Mouse (Mus musculus) erythroblast, embryonic 14.5 days (primary cell): ENCODE data around the gene Fam168a. TPM values are rescaled to one million over a fixed set of nuclear protein-coding genes. Genes with fewer than 3 reads are reported as not detected.

Source experiments
- H3K27me3 ChIP-seq: 2 replicates; pipeline ENCODE4 v1.6.1; 2012; ENCODE audit warnings: inconsistent platforms; ENCODE audit not compliant: control insufficient read depth
- H3K36me3 ChIP-seq: 2 replicates; pipeline ENCODE4 v1.6.1; 2012; ENCODE audit warnings: mild to moderate bottlenecking, inconsistent platforms; ENCODE audit not compliant: control insufficient read depth
- H3K4me1 ChIP-seq: 2 replicates; pipeline ENCODE4 v1.6.1; 2012; ENCODE audit warnings: inconsistent platforms; ENCODE audit not compliant: control insufficient read depth
- H3K4me3 ChIP-seq: replicated peaks from 2 replicates; pipeline ENCODE3; 2012; ENCODE audit warnings: moderate library complexity, mild to moderate bottlenecking, inconsistent platforms
- H3K9me3 ChIP-seq: 2 replicates; pipeline ENCODE4 v1.6.1; 2012; ENCODE audit warnings: low read length, inconsistent platforms, mixed read lengths; ENCODE audit not compliant: control insufficient read depth
- GATA1 ChIP-seq: IDR thresholded peaks from 2 replicates; pipeline ENCODE4 v1.6.1; 2012; ENCODE audit warnings: low read length, inconsistent platforms, mixed read lengths
- TAL1 ChIP-seq: IDR thresholded peaks from 3 replicates; pipeline ENCODE4 v1.6.1; 2012; ENCODE audit warnings: low read length, inconsistent platforms, mixed read lengths
- polyA plus RNA-seq: library from polyadenylated mRNA; stranded (reverse); fragments of >175 nt; gene quantifications from 2 replicates; pipeline ENCODE4 v1.2.3, GENCODE M21; 2012

Fam168a gene
- polyA plus RNA-seq, 1 experiment = 0.99 TPM

DNA sequence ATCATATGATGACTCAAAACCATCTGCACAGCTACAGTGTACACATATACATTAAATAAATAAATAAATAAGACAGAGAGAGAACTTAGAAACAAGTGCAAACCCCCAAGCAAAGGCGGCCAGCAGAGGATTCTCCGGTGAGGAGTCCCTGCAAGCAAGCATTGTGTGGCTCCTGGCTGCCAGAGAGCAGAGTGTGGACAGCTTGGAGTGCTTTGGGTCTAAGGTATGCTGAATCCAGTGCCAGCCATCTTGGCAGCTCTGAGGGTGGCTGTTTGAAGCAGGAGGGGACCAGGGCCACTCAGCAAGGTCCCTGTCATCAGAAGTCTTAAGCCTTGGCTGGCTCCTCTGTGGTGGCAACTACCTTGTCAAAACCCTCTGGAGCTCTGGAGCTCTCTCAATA lies 31.5 kb upstream of the Fam168a start:
- Histone ChIP-seq H3K27me3 (peaks cover 48% of the 10 kb centered on the region), H3K36me3 (peaks cover 2% of the 10 kb centered on the region), H3K4me3 (peak overlapping the region; percentile 59), H3K9me3 (no peaks in the 10 kb centered on the region), H3K4me1 (peaks cover 8% of the 10 kb centered on the region)
- TF ChIP-seq TAL1 (no peak), GATA1 (no peak)

DNA sequence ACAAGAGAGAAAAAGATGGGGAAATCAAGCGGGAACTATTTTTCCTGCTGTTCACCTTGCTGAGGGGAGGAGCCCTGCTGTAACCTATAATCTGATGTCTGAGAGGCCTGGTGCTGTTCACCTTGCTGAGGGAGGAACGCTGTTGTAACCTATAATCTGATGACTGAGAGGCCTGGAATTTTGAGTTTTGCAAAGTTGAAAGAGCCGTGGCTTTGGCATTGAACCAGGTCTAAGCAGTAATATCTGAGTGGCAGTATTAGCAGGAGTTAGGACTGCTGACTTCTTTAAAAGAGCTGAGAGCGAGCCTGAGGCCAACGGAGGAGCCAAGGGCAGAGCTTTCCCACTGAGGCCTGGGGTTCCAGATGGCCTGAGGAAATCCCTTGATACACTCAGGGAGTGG lies 28.4 kb upstream of the Fam168a start:
- Histone ChIP-seq H3K4me1 (peaks cover 15% of the 10 kb centered on the region), H3K36me3 (peaks cover 8% of the 10 kb centered on the region), H3K4me3 (no peak overlapping the region), H3K9me3 (no peaks in the 10 kb centered on the region), H3K27me3 (peaks cover 31% of the 10 kb centered on the region)
- TF ChIP-seq GATA1 (no peak), TAL1 (no peak)

DNA sequence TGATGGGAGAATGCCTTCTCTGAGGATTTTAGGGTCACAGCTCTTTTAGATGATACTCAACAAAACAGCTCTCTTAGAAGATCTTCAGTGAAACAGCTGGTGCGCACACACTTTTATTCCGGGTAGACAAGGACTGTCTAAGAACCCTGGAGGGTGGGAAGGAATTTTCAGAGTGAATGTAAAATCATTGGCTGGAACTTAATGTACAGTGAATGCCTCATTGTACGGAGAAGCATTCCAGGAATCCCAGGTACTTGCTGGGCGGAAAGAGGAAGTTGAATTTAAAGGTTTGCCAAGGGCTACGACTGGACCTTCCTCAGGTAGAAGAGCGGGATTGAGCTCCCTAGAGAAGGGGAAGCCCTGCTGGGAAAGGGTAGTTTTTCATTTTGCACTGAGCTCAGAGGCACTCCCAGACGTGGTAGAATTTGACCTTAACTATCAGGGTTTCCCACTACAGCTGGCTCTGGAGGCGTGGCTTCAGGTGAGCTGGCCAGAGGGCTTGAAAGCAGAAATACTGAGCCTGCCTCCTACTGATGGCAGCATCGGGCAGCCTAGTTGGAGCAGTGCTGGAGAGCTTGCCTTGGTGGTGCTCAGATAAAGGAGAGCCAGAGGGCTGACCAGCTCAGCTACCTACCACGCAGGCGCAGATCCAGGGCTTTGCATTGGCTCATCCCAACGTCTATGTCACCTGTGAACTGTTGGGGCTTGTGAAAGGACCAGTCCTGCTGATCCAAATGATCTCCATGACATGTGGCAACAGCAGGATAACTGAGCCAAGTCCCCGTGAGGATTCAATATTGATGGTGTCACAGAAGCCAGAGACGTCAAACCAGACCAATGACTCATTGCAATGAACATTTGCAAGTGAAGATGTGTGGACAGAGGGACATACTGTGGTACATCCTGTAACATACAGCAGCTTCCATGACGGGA lies 27.2 kb upstream of the Fam168a start:
- no peak for TF ChIP-seq GATA1
- TF ChIP-seq TAL1 = no peak
- Histone ChIP-seq H3K9me3 (no peaks in the 10 kb centered on the region), H3K4me3 (no peak overlapping the region), H3K4me1 (peaks cover 24% of the 10 kb centered on the region), H3K27me3 (peaks cover 20% of the 10 kb centered on the region), H3K36me3 (peaks cover 8% of the 10 kb centered on the region)

DNA sequence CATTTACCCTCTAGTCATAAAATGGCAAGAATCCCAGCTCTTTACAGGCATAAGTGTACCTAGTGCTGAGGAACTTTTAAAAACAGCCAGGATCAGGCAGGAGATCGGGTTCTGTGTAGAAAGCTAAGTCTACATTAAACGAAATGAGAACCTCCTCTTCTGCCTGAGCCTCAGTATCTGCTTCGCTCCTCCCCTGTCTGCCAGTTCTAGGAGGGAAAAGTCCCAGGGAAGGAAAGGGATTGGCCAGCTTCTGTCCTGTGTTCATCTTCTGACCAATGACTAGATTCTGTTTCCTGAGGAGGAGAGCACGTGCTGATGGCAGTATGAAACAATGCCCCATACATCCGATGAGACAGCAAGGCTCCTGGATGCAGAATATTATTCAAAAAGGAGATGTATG lies 25.3 kb upstream of the Fam168a start:
- no peak for TF ChIP-seq GATA1
- TF ChIP-seq TAL1 = no peak
- H3K4me3 ChIP-seq = no peak overlapping the region
- no peaks in the 10 kb centered on the region for H3K9me3 ChIP-seq
- peaks cover 8% of the 10 kb centered on the region for H3K36me3 ChIP-seq
- peaks cover 8% of the 10 kb centered on the region for H3K27me3 ChIP-seq
- H3K4me1 ChIP-seq = peaks cover 41% of the 10 kb centered on the region

DNA sequence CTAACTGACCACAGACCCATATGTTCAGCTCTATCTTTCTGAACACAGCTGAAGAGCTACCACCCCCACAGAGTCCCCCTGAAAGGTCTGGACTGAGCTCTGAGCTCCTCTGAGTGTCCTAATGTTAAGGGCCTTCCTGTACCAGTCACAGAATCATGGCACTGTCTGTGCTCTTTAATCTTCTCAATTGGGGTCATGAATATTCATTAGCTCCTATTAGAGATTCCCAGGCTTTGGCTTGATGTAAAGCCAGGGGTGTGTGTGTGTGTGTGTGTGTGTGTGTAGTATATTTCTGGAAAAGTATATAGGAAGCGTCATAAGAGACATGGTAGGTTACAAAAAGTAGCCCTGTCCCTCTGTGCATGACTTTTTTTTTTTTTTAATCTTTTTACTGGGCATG lies 23.2 kb upstream of the Fam168a start:
- Histone ChIP-seq H3K4me1 (peaks cover 47% of the 10 kb centered on the region), H3K36me3 (peaks cover 8% of the 10 kb centered on the region), H3K27me3 (no peaks in the 10 kb centered on the region), H3K4me3 (no peak overlapping the region), H3K9me3 (no peaks in the 10 kb centered on the region)
- no peak for TF ChIP-seq TAL1
- TF ChIP-seq GATA1 = no peak

DNA sequence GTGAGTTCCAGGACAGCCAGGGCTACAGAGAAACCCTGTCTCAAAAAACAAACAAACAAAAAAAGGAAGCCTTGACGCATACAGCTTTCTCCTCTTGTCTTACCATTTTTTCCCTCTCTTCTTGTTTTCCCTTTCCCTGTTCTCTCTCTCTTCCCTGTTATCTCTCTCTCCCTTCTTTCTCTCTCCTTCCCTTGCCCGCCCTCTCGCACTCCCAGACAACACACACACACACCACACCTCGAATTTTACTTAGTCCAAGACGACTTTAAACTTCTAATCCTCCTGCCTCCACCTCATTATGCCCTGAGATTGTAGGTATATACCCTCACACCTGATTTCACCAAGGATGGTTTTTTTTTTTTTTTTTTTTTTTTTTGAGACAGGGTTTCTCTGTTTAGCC lies 22.4 kb upstream of the Fam168a start:
- H3K36me3 ChIP-seq = peaks cover 6% of the 10 kb centered on the region
- no peaks in the 10 kb centered on the region for H3K27me3 ChIP-seq
- peak overlapping the region; percentile 46 for H3K4me3 ChIP-seq
- H3K9me3 ChIP-seq = no peaks in the 10 kb centered on the region
- no peak for TF ChIP-seq TAL1
- TF ChIP-seq GATA1 = no peak
- H3K4me1 ChIP-seq = peaks cover 48% of the 10 kb centered on the region

DNA sequence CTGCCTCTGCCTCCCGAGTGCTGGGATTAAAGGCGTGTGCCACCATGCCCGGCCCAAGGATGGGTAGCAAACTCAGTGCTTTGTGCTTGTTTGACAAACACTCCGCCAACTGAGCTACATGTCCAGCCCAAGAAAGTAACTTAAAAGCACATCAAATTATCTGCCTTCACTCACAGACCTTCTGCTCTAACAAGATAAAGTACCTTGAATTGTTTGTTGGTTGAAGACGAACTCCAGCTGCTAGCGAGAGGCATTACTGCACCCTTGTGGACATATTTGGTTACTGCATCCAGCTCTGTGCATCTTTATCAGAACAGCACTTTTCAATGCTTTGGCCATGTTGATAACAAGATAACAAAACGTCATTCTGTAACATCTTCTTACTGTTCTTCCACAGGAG lies 21.9 kb upstream of the Fam168a start:
- Histone ChIP-seq H3K36me3 (peaks cover 6% of the 10 kb centered on the region), H3K9me3 (no peaks in the 10 kb centered on the region), H3K4me3 (peak overlapping the region; percentile 46), H3K4me1 (peaks cover 44% of the 10 kb centered on the region), H3K27me3 (no peaks in the 10 kb centered on the region)
- peak; percentile 91 for TF ChIP-seq GATA1
- TF ChIP-seq TAL1 = peak; percentile 88

DNA sequence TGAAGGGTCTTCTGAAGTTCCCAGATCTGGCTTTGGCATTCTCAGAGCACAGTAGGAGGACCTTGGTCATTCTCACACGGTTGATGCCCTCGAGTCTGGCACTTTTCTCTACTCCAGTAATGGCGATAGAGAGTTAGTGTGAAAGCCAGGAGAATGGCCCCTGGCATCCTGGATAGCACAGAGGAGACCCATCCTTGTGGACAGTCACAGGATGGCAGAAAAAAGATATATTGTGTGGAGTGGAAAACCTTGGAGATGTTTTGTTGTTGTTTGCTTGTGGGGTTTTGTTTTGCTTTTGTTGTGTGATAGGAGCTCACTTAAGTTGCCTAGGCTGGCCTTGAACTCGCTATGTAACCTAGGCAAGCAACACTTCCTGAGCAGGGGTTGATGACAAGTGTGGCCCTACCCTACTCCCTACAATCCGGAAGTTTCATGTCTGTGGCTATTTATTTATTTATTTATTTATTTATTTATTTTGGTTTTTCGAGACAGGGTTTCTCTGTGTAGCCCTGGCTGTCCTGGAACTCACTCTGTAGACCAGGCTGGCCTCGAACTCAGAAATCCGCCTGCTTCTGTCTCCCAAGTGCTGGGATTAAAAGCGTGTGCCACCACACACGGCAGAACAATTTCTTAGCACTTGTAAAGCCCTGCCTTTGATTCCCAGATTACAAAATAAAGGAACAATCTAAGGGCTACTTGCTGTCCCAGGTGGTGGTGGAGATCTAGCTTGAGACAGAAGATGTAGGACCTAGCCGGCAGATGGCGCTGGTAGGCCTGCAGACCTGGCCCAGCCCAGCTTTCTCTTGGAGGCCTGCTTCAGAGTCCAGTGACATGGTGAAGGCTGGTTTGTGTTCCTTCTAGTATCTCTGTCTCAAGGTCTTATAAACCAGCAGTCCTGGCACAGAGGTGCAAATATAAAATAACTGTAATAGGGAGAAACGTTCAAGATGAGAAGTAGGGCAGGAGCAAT lies 21.1 kb upstream of the Fam168a start:
- H3K9me3 ChIP-seq = no peaks in the 10 kb centered on the region
- TF ChIP-seq GATA1 (no peak), TAL1 (no peak)
- no peaks in the 10 kb centered on the region for H3K27me3 ChIP-seq
- H3K4me3 ChIP-seq = no peak overlapping the region
- peaks cover 6% of the 10 kb centered on the region for H3K36me3 ChIP-seq
- H3K4me1 ChIP-seq = peaks cover 44% of the 10 kb centered on the region

DNA sequence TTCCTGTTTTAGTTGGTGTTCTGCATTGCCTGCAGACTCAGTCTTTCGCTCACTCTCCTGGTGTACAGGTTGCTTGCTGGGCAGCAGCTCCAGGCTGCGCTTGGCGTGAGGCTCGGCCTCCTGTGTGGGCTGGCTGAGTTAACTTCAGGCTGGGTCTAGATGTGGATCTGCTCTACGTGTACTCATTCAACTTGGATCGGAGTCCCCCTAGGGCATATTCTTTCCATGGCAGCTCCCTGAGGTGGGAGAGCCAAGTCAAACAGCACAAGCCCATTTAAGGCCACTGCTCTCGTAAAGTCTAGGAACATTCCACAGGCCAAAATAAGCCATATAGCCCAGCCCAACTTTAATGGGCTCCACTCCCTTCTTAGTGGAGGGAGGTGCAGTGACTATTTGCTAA lies 18.0 kb upstream of the Fam168a start:
- Histone ChIP-seq H3K9me3 (no peaks in the 10 kb centered on the region), H3K4me3 (no peak overlapping the region), H3K27me3 (no peaks in the 10 kb centered on the region), H3K36me3 (no peaks in the 10 kb centered on the region), H3K4me1 (peaks cover 32% of the 10 kb centered on the region)
- no peak for TF ChIP-seq TAL1
- TF ChIP-seq GATA1 = no peak
